In the genomic region with DNA sequence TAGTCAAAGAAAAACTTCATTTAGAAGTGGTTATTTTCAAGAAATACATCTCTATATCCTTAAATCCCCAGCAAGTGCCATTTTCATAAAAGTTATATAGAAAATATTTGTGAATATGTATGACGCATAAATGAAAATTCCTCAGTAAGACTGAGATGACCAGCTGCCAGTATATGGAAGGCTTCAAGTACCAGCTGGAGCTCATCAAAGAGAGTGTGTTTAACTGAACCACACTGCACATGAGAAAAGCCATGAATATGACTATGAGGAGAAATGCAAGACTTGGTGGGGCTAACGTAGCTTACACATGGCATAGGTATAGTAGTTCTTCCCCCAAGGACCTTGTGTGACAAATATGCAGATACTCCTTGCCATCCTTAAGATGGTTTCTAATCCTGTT, we compare ENCODE assay signal across 27 mouse cellular contexts.
"Had no signal": no experiment of that assay in that cellular context is flagged by ENCODE, and none has a peak within 500 bp of the region (broad histone marks: within the 10 kb centered on the region; RNA-seq: fewer than 3 reads in every experiment).

No protein-coding gene starts in this region.

- H3K27me3 ChIP-seq: embryonic facial prominence, embryonic 12.5 days; embryonic facial prominence, embryonic 13.5 days; embryonic facial prominence, embryonic 15.5 days; forebrain, embryonic 12.5 days; forebrain, embryonic 13.5 days; forebrain, embryonic 15.5 days had no signal

- H3K27ac ChIP-seq: embryonic facial prominence, embryonic 10.5 days; embryonic facial prominence, embryonic 12.5 days; embryonic facial prominence, embryonic 13.5 days; embryonic facial prominence, embryonic 15.5 days; forebrain, embryonic 10.5 days; forebrain, embryonic 12.5 days; forebrain, embryonic 13.5 days; forebrain, embryonic 15.5 days; gastrocnemius, adult 2 months; heart, adult 2 months; heart, embryonic 10.5 days had no signal

- H3K9ac ChIP-seq: embryonic facial prominence, embryonic 12.5 days; embryonic facial prominence, embryonic 13.5 days; embryonic facial prominence, embryonic 15.5 days; forebrain, embryonic 12.5 days; forebrain, embryonic 13.5 days; forebrain, embryonic 15.5 days had no signal

- H3K9me3 ChIP-seq: embryonic facial prominence, embryonic 10.5 days; embryonic facial prominence, embryonic 12.5 days; embryonic facial prominence, embryonic 13.5 days; embryonic facial prominence, embryonic 15.5 days; forebrain, embryonic 10.5 days; forebrain, embryonic 12.5 days; forebrain, embryonic 13.5 days; forebrain, embryonic 15.5 days; heart, embryonic 10.5 days had no signal

- H3K4me1 ChIP-seq: embryonic facial prominence, embryonic 10.5 days; embryonic facial prominence, embryonic 12.5 days; embryonic facial prominence, embryonic 13.5 days; embryonic facial prominence, embryonic 15.5 days; forebrain, embryonic 10.5 days; forebrain, embryonic 12.5 days; forebrain, embryonic 13.5 days; forebrain, embryonic 15.5 days; heart, embryonic 10.5 days had no signal

- H3K36me3 ChIP-seq: embryonic facial prominence, embryonic 10.5 days; embryonic facial prominence, embryonic 12.5 days; embryonic facial prominence, embryonic 13.5 days; embryonic facial prominence, embryonic 15.5 days; forebrain, embryonic 10.5 days; forebrain, embryonic 12.5 days; forebrain, embryonic 15.5 days; heart, embryonic 10.5 days had no signal

- H3K4me3 ChIP-seq: embryonic facial prominence, embryonic 10.5 days; embryonic facial prominence, embryonic 12.5 days; embryonic facial prominence, embryonic 13.5 days; embryonic facial prominence, embryonic 15.5 days; erythroblast, embryonic 14.5 days; forebrain, embryonic 10.5 days; forebrain, embryonic 12.5 days; forebrain, embryonic 13.5 days; forebrain, embryonic 15.5 days; gastrocnemius, adult 2 months; heart, adult 2 months; heart, embryonic 10.5 days had no signal

- ATAC-seq: forebrain, embryonic 13.5 days; forebrain, embryonic 15.5 days had no signal

- DNase-seq: cerebellum, adult 2 months; cerebellum, adult 8-10 months; cerebellum, adult 9-10 months; cerebellum, adult 9-11 months; cerebellum, postnatal 10 days; cerebellum, postnatal 14 days; cerebellum, postnatal 25 days; cerebellum, postnatal 36 days; embryo, embryonic 11 days; gastrocnemius, adult 2 months; gastrocnemius, postnatal 10 days; gastrocnemius, postnatal 14 days; gastrocnemius, postnatal 25 days; gastrocnemius, postnatal 36 days; heart, adult 11 months; heart, adult 18-20 months; heart, adult 2 months had no signal

- H3K4me2 ChIP-seq: embryonic facial prominence, embryonic 12.5 days; embryonic facial prominence, embryonic 13.5 days; embryonic facial prominence, embryonic 15.5 days; forebrain, embryonic 12.5 days; forebrain, embryonic 13.5 days; forebrain, embryonic 15.5 days had no signal
